Mouse (Mus musculus): Measurements from ENCODE around the gene Sltm.

- no peak for TF ChIP-seq CTCF (IDR thresholded peaks at IDR 0.05; ENCODE audit: insufficient read depth, low read length)
- TF ChIP-seq POLR2A (IDR thresholded peaks at IDR 0.05; ENCODE audit: borderline replicate concordance, extremely low read depth, low read depth, low read length) = no peak
Observed at GRCm38 (mm10) chr9:70524366-70524765, 18.2 kb upstream of the Sltm start.

Data from lung, adult 2 months (tissue).